Mouse (Mus musculus) midbrain, embryonic 14.5 days (tissue): ENCODE measurements around the gene Prr12. TPM values are rescaled to one million over a fixed set of nuclear protein-coding genes. Genes with fewer than 3 reads are reported as not detected.
A peak's percentile ranks its signal among the peaks of the same experiment; 100 is the strongest.

Experiments
- ATAC-seq: fragments of 200-750 bp; cut with Nextera tagmentation; 2 replicates; pipeline ENCODE4 v1.8.0; 2017; ENCODE audit warnings: moderate number of reproducible peaks, moderate library complexity; ENCODE audit not compliant: low FRiP score, low TSS enrichment
- DNase-seq: peaks from one replicate; pipeline ENCODE4 v3.0.0-alpha.2; 2015
- H3K27ac ChIP-seq: fragments of 300-500 bp; sonication (generic); replicated peaks from 2 replicates; pipeline ENCODE4 v1.5.1; 2014; ENCODE audit warnings: mild to moderate bottlenecking, low read depth, low read length, moderate library complexity
- H3K27me3 ChIP-seq: fragments of 300-500 bp; sonication (generic); 2 replicates; pipeline ENCODE4 v1.6.1; 2014; ENCODE audit warnings: low read length, control low read depth, mixed read lengths; ENCODE audit not compliant: control insufficient read depth, insufficient read depth
- H3K36me3 ChIP-seq: fragments of 300-500 bp; sonication (generic); 2 replicates; pipeline ENCODE4 v1.6.1; 2014; ENCODE audit warnings: low read length, control low read depth; ENCODE audit not compliant: control insufficient read depth, insufficient read depth
- H3K4me1 ChIP-seq: fragments of 300-500 bp; sonication (generic); 2 replicates; pipeline ENCODE4 v1.6.1; 2014; ENCODE audit warnings: mild to moderate bottlenecking, antibody characterized with exemption, low read length, control low read depth; ENCODE audit not compliant: control insufficient read depth, insufficient read depth
- H3K4me2 ChIP-seq: fragments of 300-500 bp; sonication (generic); 2 replicates; pipeline ENCODE4 v1.6.1; 2014; ENCODE audit warnings: mild to moderate bottlenecking, low read length, moderate library complexity
- H3K4me3 ChIP-seq: fragments of 300-500 bp; sonication (generic); replicated peaks from 2 replicates; pipeline ENCODE4 v1.5.1; 2014; ENCODE audit warnings: low read depth, low read length
- H3K9ac ChIP-seq: fragments of 300-500 bp; sonication (generic); replicated peaks from 2 replicates; pipeline ENCODE4 v1.6.1; 2014; ENCODE audit warnings: mild to moderate bottlenecking, low read length, moderate library complexity
- H3K9me3 ChIP-seq: fragments of 300-500 bp; sonication (generic); 2 replicates; pipeline ENCODE4 v1.6.1; 2016; ENCODE audit warnings: low read length, control low read depth, mixed read lengths; ENCODE audit not compliant: control insufficient read depth
- WGBS: fragments of 180-500 bp; shearing (Covaris S2); extraction: QIAGEN DNeasy Blood & Tissue Kit; methylation state at CpG from one replicate; pipeline ENCODE4 v1.1.7; 2014; 5-methylcytosine and 5-hydroxymethylcytosine counted together
- polyA plus RNA-seq: library from polyadenylated mRNA; unstranded; fragments of >200 nt; fragmentation: Nextera tagmentation; extraction: Ambion mirVana; gene quantifications from 2 replicates; pipeline ENCODE4 v1.2.1, GENCODE M21; 2014

Prr12 gene
- polyA plus RNA-seq, 1 experiment from 2014 or later: 21.4 TPM

GRCm38 (mm10) chr7:45050945-45051600 lies 1.6 kb downstream of the Prr12 start:
- 2% methylated on average over 16 of the region's 16 CpGs for WGBS
- peak; percentile 69 for ATAC-seq
- DNase-seq: peak; percentile 95

GRCm38 (mm10) chr7:45048923-45049657 lies 3.6 kb downstream of the Prr12 start:
- no peak overlapping the region for H3K9ac ChIP-seq
- H3K4me3 ChIP-seq: no peak overlapping the region
- no peak for ATAC-seq
- H3K27ac ChIP-seq: no peak overlapping the region
- H3K9me3 ChIP-seq: no peaks in the 10 kb centered on the region
- peaks cover 63% of the 10 kb centered on the region for H3K36me3 ChIP-seq
- H3K27me3 ChIP-seq: no peaks in the 10 kb centered on the region
- WGBS: 94% methylated on average over 23 of the region's 23 CpGs
- no peak for DNase-seq
- peaks cover 6% of the 10 kb centered on the region; the same call in 1 of the 2 replicates for H3K4me1 ChIP-seq
- H3K4me2 ChIP-seq: no peak overlapping the region

More at GRCm38 (mm10) chr7:45050945-45051600, 1.6 kb downstream of the Prr12 start:
- Histone ChIP-seq H3K27ac (peak overlapping the region; percentile 97), H3K36me3 (peaks cover 43% of the 10 kb centered on the region), H3K27me3 (no peaks in the 10 kb centered on the region), H3K4me3 (peak overlapping the region; percentile 76), H3K4me2 (peak overlapping the region; percentile 97), H3K4me1 (peaks cover 9% of the 10 kb centered on the region; the same call in 1 of the 2 replicates), H3K9me3 (no peaks in the 10 kb centered on the region), H3K9ac (peak overlapping the region; percentile 87; the same call in 1 of the 2 replicates)

- Histone ChIP-seq H3K9me3 (no peaks in the 10 kb centered on the region), H3K4me1 (no peaks in the 10 kb centered on the region; the same call in 1 of the 2 replicates), H3K27me3 (no peaks in the 10 kb centered on the region), H3K27ac (no peak overlapping the region), H3K4me2 (no peak overlapping the region), H3K36me3 (peaks cover 72% of the 10 kb centered on the region), H3K9ac (no peak overlapping the region), H3K4me3 (no peak overlapping the region)
- ATAC-seq (no peak), DNase-seq (no peak)
- WGBS: 93% methylated on average over 38 of the region's 38 CpGs
Measured at GRCm38 (mm10) chr7:45048001-45048890, 4.4 kb downstream of the Prr12 start.

- H3K36me3 ChIP-seq: peaks cover 79% of the 10 kb centered on the region
- DNase-seq: no peak
- 98% methylated on average over 14 of the region's 14 CpGs for WGBS
- H3K27me3 ChIP-seq: no peaks in the 10 kb centered on the region
- ATAC-seq: no peak
- H3K9me3 ChIP-seq: no peaks in the 10 kb centered on the region
- H3K4me2 ChIP-seq: no peak overlapping the region
- no peak overlapping the region for H3K4me3 ChIP-seq
- no peaks in the 10 kb centered on the region; the same call in 1 of the 2 replicates for H3K4me1 ChIP-seq
- H3K27ac ChIP-seq: no peak overlapping the region
- no peak overlapping the region for H3K9ac ChIP-seq
Measured at GRCm38 (mm10) chr7:45047491-45047890, 5.2 kb downstream of the Prr12 start.

- H3K36me3 ChIP-seq: peaks cover 85% of the 10 kb centered on the region
- H3K4me1 ChIP-seq: no peaks in the 10 kb centered on the region; the same call in 1 of the 2 replicates
- H3K4me3 ChIP-seq: no peak overlapping the region
- H3K27me3 ChIP-seq: no peaks in the 10 kb centered on the region
- WGBS: 96% methylated on average over 26 of the region's 26 CpGs
- H3K9ac ChIP-seq: no peak overlapping the region
- ATAC-seq: no peak
- no peak overlapping the region for H3K4me2 ChIP-seq
- H3K9me3 ChIP-seq: no peaks in the 10 kb centered on the region
- H3K27ac ChIP-seq: no peak overlapping the region
- DNase-seq: no peak
Measured at GRCm38 (mm10) chr7:45046853-45047350, 5.8 kb downstream of the Prr12 start.

- ATAC-seq (no peak), DNase-seq (no peak)
- Histone ChIP-seq H3K9me3 (no peaks in the 10 kb centered on the region), H3K27me3 (no peaks in the 10 kb centered on the region), H3K4me1 (no peaks in the 10 kb centered on the region), H3K4me3 (no peak overlapping the region), H3K36me3 (peaks cover 96% of the 10 kb centered on the region), H3K9ac (no peak overlapping the region), H3K27ac (no peak overlapping the region), H3K4me2 (no peak overlapping the region)
- WGBS: 95% methylated on average over 22 of the region's 22 CpGs
Measured at GRCm38 (mm10) chr7:45045741-45046140, 6.9 kb downstream of the Prr12 start.

- Histone ChIP-seq H3K9me3 (no peaks in the 10 kb centered on the region), H3K4me2 (no peak overlapping the region), H3K4me3 (no peak overlapping the region), H3K9ac (no peak overlapping the region), H3K4me1 (no peaks in the 10 kb centered on the region), H3K27me3 (no peaks in the 10 kb centered on the region), H3K36me3 (peaks cover 98% of the 10 kb centered on the region), H3K27ac (no peak overlapping the region)
- no peak for DNase-seq
- ATAC-seq: no peak
- 97% methylated on average over 14 of the region's 14 CpGs for WGBS
Measured at GRCm38 (mm10) chr7:45043307-45043706, 9.4 kb downstream of the Prr12 start.

GRCm38 (mm10) chr7:45040851-45041250 lies 11.8 kb downstream of the Prr12 start:
- H3K4me2 ChIP-seq: no peak overlapping the region
- WGBS: 93% methylated on average over 9 of the region's 9 CpGs
- DNase-seq (no peak), ATAC-seq (no peak)
- H3K27ac ChIP-seq: no peak overlapping the region
- H3K4me1 ChIP-seq: no peaks in the 10 kb centered on the region
- no peaks in the 10 kb centered on the region for H3K27me3 ChIP-seq
- no peaks in the 10 kb centered on the region for H3K9me3 ChIP-seq
- no peak overlapping the region for H3K4me3 ChIP-seq
- H3K36me3 ChIP-seq: peaks cover 97% of the 10 kb centered on the region
- H3K9ac ChIP-seq: no peak overlapping the region
